Mouse (Mus musculus) stomach, postnatal 0 days (tissue): ENCODE measurements around the gene Fkbp8.

Experiments
- CTCF ChIP-seq: IDR thresholded peaks from 2 replicates; pipeline ENCODE4 v1.5.1; 2016; ENCODE audit warnings: antibody characterized with exemption, low read depth, mild to moderate bottlenecking, moderate library complexity
- EP300 ChIP-seq: optimal IDR thresholded peaks from 2 replicates; pipeline ENCODE3; 2016; ENCODE audit warnings: antibody characterized with exemption

DNA sequence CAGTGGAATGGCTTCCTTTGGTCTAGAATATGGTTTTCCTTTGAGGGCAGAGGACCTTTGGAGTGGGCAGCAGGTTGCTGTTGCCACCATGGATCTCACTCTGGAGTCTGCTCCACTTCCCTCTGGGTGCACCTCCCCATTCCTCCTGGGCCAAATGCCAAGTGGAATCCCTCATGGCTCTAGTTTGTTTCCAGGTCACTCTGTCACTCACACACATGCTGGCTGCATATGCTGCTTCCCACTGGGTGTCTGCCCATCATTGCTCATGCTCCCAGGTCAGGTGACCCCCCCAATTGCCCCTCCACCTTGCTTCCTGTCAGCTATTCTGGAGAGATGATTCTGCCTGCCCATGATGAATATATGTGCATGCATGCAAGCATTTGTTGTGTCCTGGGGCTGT is 26.2 kb downstream of the Fkbp8 start:
- TF ChIP-seq EP300 (no peak), CTCF (no peak)
